Mouse (Mus musculus) heart, adult 18-20 months (tissue): ENCODE results near the gene Prkag1. TPM values are rescaled to one million over a fixed set of nuclear protein-coding genes. Genes with fewer than 3 reads are reported as not detected.

ENCODE experiments used
- DNase-seq, 2 experiments: peaks; one replicate each; pipeline ENCODE4 v3.0.0; 2021 to 2022; ENCODE audit warnings: mixed read lengths in 1 of 2
- total RNA-seq, 2 experiments: library from RNA; stranded (reverse); gene quantifications; 2 replicates each; pipeline ENCODE4 v1.2.3; 2021

Prkag1 gene
- total RNA-seq, 2 experiments from 2014 or later = 107 to 125 TPM

- DNase-seq = no peak
Observed at GRCm38 (mm10) chr15:98853161-98853937, 22.0 kb upstream of the Prkag1 start.

GRCm38 (mm10) chr15:98852733-98853132, 21.4 kb upstream of the Prkag1 start:
- no peak for DNase-seq

- DNase-seq = no peak
Observed at GRCm38 (mm10) chr15:98852071-98852470, 20.8 kb upstream of the Prkag1 start.

GRCm38 (mm10) chr15:98851229-98851818, 20.0 kb upstream of the Prkag1 start:
- no peak for DNase-seq

DNA sequence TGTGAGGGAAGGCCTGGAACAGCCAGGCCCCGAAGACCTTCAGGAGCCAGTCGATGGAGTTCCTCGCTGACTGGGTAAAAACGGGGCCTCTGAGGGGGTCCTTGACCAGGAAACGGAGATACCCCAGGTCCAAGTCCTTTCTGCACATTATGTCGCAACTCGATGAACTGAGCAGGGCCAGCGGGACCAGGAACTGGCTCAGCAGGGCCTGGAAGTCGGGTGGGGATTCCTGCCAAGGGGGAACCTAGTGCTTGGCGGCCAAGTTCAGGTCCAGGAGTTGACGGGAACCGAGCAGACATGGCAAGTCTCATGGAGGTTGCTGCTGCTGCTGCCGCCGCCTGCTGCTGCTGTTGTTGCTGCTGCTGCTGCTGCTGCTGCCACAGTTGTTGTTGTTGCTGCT, 19.3 kb upstream of the Prkag1 start:
- DNase-seq = peak in 1 of 2 experiments; percentile 52

DNA sequence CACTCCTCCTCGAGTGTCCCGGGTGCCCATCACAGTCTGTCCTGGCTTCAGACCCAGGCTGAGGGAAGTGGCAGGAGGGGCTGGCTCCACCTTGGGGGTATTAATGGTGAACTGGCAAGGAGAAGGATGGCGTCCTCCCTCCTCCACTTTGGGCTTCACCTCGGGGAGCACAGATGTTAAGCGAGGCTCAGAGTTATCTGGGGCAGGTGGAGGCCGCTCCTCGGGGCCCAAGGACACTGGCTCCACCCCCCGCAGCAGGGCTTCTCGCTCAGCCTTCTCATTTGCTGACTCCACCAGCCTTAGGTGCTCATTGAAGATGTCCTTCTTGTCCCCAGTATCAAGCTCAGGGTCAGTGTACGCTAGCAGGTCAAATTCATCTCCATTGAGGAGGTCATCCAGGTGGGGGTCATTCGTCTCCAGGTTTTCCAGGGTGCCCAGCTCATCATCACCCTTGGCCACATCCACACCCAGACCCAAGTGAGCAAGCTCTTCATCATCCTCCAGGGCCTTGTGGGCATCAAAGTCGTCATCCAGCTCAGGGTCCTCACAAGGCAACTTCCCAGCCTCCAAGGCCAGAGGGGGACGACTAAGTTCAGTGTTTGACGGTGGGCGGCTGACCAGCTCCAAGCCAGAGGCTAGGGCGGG, 18.8 kb upstream of the Prkag1 start:
- no peak for DNase-seq

GRCm38 (mm10) chr15:98849165-98849564, 17.8 kb upstream of the Prkag1 start:
- no peak for DNase-seq

GRCm38 (mm10) chr15:98846140-98846539, 14.8 kb upstream of the Prkag1 start:
- no peak for DNase-seq

- DNase-seq = no peak
Observed at GRCm38 (mm10) chr15:98845149-98845548, 13.8 kb upstream of the Prkag1 start.

DNA sequence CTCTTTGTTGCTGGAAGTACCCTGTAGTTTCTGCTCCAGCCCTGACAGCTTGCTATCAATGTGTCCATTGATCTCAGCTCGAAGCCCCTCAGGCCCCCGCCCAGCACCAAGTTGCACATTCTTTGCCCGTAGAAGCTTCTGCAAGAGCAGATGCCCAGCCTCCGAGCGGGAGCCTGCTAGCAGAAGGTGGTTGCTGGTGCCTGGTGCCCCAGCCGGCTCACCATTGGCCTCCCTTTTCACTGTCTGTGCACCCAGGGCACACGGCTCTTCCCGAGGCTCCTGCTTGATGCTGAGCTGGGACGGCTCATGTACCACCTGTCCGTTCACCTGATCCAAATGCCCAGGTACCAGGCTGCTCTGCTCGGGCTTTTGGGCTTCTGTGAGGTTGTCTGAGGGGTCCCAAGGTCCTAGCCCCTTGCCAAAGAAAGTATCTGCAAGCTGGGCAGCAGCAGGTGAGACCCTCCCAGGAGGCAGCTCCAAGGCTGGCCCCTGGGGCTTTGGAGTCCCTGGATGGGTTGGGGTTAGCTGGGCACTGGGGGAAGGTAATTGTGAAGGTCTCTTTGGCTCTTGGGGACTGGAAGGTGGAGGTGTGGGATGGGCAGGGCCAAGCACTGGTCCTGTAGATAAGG, 12.4 kb upstream of the Prkag1 start:
- DNase-seq = no peak

GRCm38 (mm10) chr15:98839671-98840585, 8.6 kb upstream of the Prkag1 start:
- DNase-seq = no peak

DNA sequence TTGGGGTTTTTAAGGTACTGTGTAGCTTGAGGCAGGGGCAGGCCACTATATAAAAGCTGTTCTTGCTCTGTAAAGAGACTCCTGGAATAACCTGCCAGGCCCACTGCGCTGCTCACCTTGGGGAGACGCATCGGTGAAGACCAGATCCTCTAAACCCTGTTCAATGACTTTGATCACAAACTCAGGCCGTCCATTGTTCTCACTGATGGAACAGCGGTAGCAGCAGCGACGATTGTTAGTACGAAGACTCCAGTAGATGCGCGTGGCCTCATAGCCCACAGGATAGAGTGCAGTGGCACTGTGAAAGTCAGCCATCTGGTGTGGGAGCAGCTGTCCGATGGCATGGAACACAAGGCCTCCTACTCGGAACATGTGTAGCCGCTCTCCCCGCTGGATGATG, 7.8 kb upstream of the Prkag1 start:
- no peak for DNase-seq

- no peak for DNase-seq
Observed at GRCm38 (mm10) chr15:98837743-98838103, 6.4 kb upstream of the Prkag1 start.

DNA sequence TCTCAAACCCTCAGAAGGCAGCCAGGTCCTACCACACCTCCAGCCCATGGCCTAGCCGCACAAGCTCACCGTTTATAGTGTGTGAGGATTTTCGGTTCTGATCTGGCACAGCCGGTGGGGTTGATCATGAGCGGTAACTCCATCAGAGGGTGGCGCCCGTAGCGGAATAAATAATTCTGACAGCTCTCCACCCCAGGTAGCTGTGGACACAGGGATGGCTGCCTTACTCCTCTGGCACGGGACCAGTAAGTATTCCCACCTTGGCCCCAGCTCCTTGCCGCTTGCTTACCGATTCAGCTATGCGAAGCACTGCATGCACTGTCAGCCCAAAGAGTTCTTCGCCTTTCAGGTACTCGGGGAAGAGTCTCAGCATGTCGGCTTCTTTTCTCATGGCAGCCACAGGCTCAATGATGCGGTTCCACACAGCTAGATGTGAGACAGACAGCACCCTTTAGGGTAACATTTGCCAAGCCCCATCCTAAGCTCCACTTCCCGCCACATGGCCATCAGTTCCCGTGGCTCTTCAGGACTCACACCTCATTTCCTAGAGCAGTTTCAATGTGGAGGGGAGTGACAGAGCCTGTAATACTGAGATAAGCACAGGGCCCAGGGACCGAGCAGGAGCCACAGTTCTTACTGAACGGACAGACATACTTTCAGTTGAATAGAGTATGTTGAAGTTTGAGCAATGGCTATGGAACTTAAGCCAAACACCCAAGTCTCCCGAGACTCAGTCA, 5.9 kb upstream of the Prkag1 start:
- no peak for DNase-seq

- no peak for DNase-seq
Observed at GRCm38 (mm10) chr15:98835291-98835690, 4.0 kb upstream of the Prkag1 start.

GRCm38 (mm10) chr15:98834059-98834458, 2.7 kb upstream of the Prkag1 start:
- DNase-seq = no peak

DNA sequence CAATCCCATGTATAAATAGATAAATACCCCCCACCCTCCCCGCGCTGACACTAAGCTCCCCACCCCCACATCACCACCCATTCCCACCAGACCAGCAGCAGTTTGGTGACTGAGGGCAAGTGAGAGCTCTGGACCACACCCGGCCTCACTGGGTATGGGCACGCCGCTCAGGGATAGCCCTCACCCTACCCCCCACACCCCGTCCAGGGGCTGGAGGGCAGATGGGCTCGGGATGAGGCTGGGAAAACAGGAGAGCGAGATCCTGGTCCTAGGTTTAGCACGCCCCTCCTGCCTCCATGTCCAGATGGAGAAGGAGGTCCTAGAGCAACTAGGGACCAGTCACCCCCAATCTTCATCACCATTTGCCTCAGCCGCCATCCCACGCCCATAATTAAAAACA, 2.0 kb upstream of the Prkag1 start:
- no peak for DNase-seq

GRCm38 (mm10) chr15:98832161-98833058, 1.1 kb upstream of the Prkag1 start:
- no peak for DNase-seq

GRCm38 (mm10) chr15:98831684-98832035, 339 bp upstream of the Prkag1 start:
- DNase-seq = no peak

DNA sequence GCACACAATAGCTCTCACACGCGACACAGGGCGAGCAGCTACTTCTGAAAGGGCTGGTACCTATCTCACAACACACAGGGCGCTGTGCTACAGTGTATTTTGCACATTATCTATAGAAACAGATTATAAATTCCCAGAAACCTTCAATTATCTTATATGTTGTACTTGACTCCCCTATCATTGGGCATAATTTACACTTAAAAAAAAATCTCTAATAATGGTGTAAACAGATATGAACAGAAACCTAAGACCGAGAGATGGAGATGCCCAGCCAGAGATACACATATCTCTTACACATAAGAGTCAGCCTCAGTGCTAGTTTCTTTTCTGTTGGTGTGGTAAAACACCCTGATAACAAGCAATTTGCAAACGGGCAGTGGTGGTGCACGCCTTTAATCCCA, 3.7 kb downstream of the Prkag1 start:
- DNase-seq = no peak
